Mouse (Mus musculus) stomach, postnatal 0 days (tissue): ENCODE data around the gene Mettl9.

Experiments used
- CTCF ChIP-seq: IDR thresholded peaks from 2 replicates; pipeline ENCODE4 v1.5.1; 2016; ENCODE audit warnings: antibody characterized with exemption, low read depth, mild to moderate bottlenecking, moderate library complexity
- EP300 ChIP-seq: optimal IDR thresholded peaks from 2 replicates; pipeline ENCODE3; 2016; ENCODE audit warnings: antibody characterized with exemption

DNA sequence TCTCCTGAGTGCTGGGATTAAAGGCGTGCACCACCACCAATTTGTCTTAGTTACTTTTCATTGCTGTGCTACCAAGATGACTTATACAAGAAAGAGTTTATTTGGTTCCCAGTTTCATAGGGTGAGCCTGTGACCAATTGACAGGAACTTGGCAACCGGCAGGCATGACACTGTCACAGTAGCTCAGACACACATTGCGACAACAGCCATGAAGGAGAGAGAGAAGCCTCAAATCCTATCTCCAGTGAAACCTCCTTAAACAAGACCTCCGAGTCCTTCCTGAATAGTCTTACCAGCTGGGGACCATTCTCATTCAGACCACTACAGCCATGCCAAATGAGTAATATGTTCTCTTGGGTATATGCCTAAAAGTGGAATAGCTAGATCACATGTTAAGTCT lies 18.8 kb downstream of the Mettl9 start:
- TF ChIP-seq CTCF (no peak), EP300 (no peak)
